Mouse (Mus musculus) bone marrow, adult 2 months (tissue): Measurements from ENCODE around the gene Map3k12. TPM values are rescaled to one million over a fixed set of nuclear protein-coding genes. Genes with fewer than 3 reads are reported as not detected.

Source experiments
- H3K27ac ChIP-seq: fragments of 200-500 bp; 2 replicates; pipeline ENCODE4 v1.5.1; 2012; ENCODE audit warnings: low read depth, mild to moderate bottlenecking, control low read depth, inconsistent platforms, low read length; ENCODE audit not compliant: control insufficient read depth, poor library complexity, insufficient read depth
- H3K4me1 ChIP-seq: fragments of 200-500 bp; 2 replicates; pipeline ENCODE4 v1.6.1; 2011; ENCODE audit warnings: low read length; ENCODE audit not compliant: control insufficient read depth, insufficient read depth
- H3K4me3 ChIP-seq: fragments of 200-500 bp; replicated peaks from 2 replicates; pipeline ENCODE3; 2011; ENCODE audit warnings: mild to moderate bottlenecking, low read depth, low read length, control low read depth; ENCODE audit not compliant: control insufficient read depth
- CTCF ChIP-seq: fragments of 200-500 bp; IDR thresholded peaks from 2 replicates; pipeline ENCODE4 v1.5.1; 2011; ENCODE audit warnings: low read length, control low read depth; ENCODE audit not compliant: control insufficient read depth, insufficient read depth
- POLR2A ChIP-seq: fragments of 200-500 bp; IDR thresholded peaks from 2 replicates; pipeline ENCODE4 v1.6.1; 2011; ENCODE audit warnings: low read depth, mild to moderate bottlenecking, control low read depth, low read length, borderline replicate concordance; ENCODE audit not compliant: control insufficient read depth
- WGBS: fragments of 180-500 bp; shearing (Covaris S2); methylation state at CpG from one replicate; pipeline ENCODE4 v1.1.7; 2018; 5-methylcytosine and 5-hydroxymethylcytosine counted together
- polyA plus RNA-seq: library from polyadenylated mRNA; stranded (reverse); fragments of >200 nt; gene quantifications from 2 replicates; pipeline ENCODE4 v1.2.4, GENCODE M21; 2011; ENCODE audit warnings: low replicate concordance; ENCODE audit not compliant: missing spikeins, insufficient read depth, insufficient read length

The Map3k12 gene
- polyA plus RNA-seq, 1 experiment = 3.1 TPM

DNA sequence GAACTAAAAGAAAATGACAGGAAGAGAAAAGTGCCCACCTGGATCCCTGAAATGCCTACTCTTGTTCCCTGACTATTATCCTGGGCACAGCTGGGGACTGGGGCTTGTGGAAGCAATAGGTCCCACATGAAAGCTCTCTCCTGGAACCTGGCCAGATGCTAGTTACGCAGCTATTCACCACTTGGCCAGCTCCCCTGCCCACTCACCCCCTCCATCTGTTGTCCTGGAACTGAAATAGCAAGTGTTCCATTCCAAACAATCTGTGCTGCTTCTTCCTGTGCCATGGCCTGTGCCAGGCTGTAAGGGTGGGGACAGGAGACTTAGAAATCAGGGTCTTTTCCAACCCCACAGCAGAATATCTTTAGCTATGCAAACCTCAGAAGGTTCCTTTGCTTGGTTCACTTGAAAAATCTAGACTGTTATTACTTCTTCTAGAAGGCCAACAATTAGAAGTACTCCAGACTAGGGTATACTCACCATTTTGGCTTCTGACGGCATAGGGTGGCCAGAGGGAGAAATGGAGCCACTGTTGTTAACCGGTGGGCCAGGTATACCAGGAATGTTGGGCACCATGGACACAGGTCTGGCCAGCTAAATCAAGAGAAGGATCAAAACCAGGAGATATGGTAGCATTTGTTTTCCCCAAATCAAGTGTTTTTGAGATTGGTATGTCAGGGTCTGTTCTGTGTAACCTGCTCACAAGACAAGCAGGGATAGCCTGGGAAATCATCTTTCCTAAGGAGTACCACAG lies 30.0 kb upstream of the Map3k12 start:
- no peak for TF ChIP-seq CTCF
- no peak for TF ChIP-seq POLR2A
- WGBS = 90% methylated on average over 3 of the region's 3 CpGs
- Histone ChIP-seq H3K27ac (no peak overlapping the region), H3K4me3 (no peak overlapping the region), H3K4me1 (no peaks in the 10 kb centered on the region)

DNA sequence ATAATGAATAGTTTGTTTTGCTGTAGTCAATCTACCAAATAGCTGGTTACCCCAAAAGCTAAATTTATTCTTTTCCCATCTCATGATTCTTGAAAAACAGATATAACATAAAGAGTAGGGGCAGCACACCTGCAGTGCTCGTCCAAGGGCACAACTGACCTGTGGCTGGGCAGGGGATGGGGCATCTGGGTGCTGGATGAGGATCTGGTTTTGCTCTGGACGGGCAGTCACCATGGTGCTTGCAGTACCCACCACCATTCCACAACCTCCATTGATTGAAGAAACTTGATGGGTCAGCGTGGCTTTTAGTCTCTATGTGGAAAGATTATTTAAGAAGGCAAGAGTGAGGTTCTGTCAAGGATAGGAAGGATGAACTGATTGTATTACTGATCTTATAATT lies 29.4 kb upstream of the Map3k12 start:
- TF ChIP-seq POLR2A (no peak), CTCF (no peak)
- H3K27ac ChIP-seq = no peak overlapping the region
- 83% methylated on average over 3 of the region's 3 CpGs for WGBS
- H3K4me3 ChIP-seq = no peak overlapping the region
- no peaks in the 10 kb centered on the region for H3K4me1 ChIP-seq

DNA sequence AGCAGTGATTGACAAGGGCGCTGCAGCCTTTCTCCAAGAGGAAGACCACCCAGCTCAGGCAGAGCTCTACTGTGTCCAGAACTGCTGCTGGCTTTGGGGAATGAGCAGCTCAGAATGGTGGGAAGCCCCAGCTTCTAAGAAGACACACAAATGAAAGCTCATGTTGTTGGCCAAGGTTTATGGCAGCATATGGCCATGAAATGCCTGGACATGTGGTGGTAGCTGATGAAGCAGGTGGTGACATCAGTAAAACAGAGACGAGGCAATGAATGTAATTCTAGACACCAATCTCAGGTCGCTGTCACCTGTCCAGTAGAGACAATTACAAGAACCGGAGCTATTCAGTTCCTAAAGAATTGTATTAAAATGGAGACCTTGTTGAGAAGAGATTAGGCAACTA lies 27.9 kb upstream of the Map3k12 start:
- Histone ChIP-seq H3K4me3 (no peak overlapping the region), H3K27ac (no peak overlapping the region), H3K4me1 (no peaks in the 10 kb centered on the region)
- 82% methylated on average over 4 of the region's 4 CpGs for WGBS
- TF ChIP-seq POLR2A (no peak), CTCF (no peak)

DNA sequence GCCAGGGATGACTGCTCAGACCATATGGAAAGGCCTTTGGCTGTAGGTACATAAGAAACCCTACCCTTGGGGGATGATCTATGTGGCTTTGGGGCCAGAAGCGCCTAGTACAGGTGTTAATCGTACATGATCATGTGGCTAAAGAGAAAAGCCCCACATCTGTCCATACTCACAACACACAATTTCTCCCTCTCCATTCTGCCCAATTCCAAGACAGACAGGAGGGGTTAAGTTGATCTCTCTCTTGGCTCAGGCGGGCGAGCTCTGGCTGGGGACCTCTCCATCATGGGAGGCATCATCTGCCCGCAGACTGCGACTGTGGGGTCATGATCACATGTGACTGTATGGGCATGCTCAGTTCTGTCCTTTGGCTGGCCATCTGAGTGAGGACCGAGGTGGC lies 17.1 kb upstream of the Map3k12 start:
- Histone ChIP-seq H3K4me3 (no peak overlapping the region), H3K27ac (no peak overlapping the region), H3K4me1 (no peaks in the 10 kb centered on the region)
- TF ChIP-seq CTCF (no peak), POLR2A (no peak)
- 86% methylated on average over 7 of the region's 7 CpGs for WGBS

DNA sequence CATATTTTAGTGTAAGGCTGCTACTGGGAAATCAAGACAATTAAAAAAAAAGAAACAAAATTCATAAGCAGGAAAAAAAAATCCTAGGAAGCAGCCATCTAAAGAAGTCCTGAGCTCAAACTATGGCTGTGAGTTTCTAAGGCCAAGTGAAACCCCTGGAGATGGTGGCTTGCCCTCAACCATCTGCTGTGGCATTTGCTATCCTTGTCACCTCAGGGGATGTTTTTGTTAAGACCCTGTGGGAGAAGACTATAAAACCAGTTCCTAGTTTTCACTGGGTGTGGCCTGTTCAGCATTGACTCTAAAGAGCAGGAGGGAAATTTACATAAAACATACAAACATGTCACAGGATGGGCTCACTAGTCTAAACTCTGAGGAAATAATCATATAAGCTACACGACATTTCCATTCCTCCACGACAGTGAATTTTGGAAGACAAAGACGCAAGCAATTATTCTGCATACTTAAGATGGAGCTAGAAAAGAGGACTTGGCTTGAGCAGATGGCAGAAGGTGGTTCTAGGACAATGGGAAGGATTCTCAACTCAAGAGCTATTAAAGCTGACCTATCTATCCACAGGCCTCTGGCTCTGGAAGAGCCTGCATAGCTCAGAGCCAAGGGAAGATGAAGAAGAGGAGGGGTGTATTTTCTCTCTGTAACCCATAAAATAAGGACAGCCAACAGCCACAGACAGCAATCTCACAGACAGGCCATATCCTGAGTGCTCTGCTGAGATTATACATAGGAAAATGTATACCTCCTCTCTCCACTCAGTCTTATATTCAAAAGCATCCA lies 15.4 kb upstream of the Map3k12 start:
- H3K27ac ChIP-seq = no peak overlapping the region
- TF ChIP-seq CTCF (no peak), POLR2A (no peak)
- no peak overlapping the region for H3K4me3 ChIP-seq
- WGBS = 87% methylated on average over 3 of the region's 3 CpGs
- H3K4me1 ChIP-seq = no peaks in the 10 kb centered on the region

DNA sequence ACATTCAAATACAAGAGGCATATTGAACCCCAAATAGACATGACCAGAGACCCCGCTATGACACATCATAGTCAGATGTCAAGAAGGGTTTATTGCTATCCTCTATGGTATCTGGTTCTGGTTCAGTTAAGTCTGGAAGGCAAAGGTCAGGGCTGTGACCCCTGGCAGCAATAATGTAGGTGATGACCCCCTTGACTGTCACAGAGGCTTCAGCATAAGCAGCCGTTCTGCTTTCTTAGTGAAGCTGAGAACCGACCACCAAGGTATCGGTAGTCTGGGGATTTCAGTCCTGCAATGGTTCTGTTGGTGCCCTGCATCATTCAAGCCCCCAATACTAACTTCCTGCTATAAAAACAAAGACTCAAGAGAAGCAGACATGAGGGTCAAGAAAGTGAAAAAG lies 14.7 kb upstream of the Map3k12 start:
- Histone ChIP-seq H3K4me1 (no peaks in the 10 kb centered on the region), H3K27ac (no peak overlapping the region), H3K4me3 (no peak overlapping the region)
- 92% methylated on average over 4 of the region's 4 CpGs for WGBS
- TF ChIP-seq POLR2A (no peak), CTCF (no peak)

DNA sequence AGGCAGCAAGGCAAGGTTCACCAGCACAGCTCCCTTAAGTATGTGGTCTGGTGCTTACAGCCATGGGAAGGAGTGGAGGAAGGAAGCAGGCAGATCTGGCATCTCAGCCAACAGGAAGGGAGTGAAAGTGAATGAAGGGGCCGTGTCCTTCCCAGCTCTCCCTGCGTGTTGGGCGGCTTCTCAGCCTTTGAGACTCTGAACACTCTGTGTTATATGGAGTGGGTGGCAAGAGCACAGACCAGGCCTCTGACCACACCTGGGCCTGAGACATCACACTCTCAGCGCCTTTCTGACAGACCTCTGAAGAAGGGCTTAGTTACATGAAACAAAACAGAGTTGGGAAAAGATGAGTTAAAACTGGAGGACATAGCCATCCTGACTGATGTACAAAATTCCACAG lies 13.7 kb upstream of the Map3k12 start:
- no peak overlapping the region for H3K4me3 ChIP-seq
- 60% methylated on average over 4 of the region's 4 CpGs for WGBS
- no peak overlapping the region for H3K27ac ChIP-seq
- H3K4me1 ChIP-seq = no peaks in the 10 kb centered on the region
- TF ChIP-seq CTCF (no peak), POLR2A (no peak)

DNA sequence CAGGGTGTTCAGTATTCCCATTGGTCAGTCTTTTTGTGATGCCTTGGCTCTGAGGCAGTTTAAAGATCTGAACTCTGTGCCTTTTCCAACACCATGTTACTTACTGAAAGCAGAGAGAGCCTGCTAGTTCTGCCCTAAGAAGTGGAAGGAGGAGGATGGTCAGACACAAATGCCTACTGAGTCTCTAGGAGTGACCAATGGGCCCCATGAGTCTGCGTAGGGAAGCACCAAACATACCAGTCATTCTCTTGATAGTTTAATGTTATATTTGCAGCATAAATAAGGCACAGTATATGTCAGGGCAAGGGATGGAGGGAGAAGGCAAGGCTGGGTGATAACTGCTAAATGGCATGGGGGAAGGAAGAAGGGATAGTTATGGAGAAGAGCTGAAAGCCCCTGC lies 11.5 kb upstream of the Map3k12 start:
- H3K4me3 ChIP-seq = no peak overlapping the region
- 84% methylated on average over 1 of the region's 1 CpGs for WGBS
- no peaks in the 10 kb centered on the region for H3K4me1 ChIP-seq
- TF ChIP-seq POLR2A (no peak), CTCF (no peak)
- no peak overlapping the region for H3K27ac ChIP-seq

DNA sequence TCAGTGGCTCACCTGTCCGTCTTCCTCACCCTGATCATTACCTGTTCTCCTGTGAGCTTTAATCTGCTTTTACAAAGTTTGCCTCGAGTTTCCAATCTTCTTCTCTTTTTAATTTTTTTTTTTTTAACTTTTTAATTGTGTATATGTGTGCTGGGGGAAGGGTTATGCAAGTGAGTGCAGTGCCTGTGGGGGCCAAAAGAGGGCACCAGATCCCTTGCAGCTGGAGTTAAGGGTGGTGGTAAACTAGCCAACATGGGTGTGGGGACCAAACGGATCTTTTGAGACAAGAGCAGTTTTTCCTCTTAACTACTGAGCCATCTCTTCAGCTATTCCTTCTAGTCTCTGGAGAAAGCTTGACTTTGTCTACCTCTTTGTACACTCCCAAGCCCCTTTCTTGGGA lies 11.1 kb upstream of the Map3k12 start:
- TF ChIP-seq CTCF (peak; percentile 51), POLR2A (no peak)
- WGBS = 77% methylated on average over 3 of the region's 3 CpGs
- H3K4me1 ChIP-seq = no peaks in the 10 kb centered on the region
- H3K4me3 ChIP-seq = no peak overlapping the region
- no peak overlapping the region for H3K27ac ChIP-seq
